Mouse (Mus musculus) lung, adult 2 months (tissue): ENCODE results near the gene Rasl11a.

Source experiments
- CTCF ChIP-seq: fragments of 200-500 bp; IDR thresholded peaks from 2 replicates; pipeline ENCODE4 v1.5.1; 2011; ENCODE audit warnings: mild to moderate bottlenecking, low read length, control low read depth; ENCODE audit not compliant: insufficient read depth
- POLR2A ChIP-seq: fragments of 200-500 bp; IDR thresholded peaks from 2 replicates; pipeline ENCODE4 v1.6.1; 2011; ENCODE audit warnings: low read depth, mild to moderate bottlenecking, control low read depth, low read length, borderline replicate concordance; ENCODE audit errors: extremely low read depth

DNA sequence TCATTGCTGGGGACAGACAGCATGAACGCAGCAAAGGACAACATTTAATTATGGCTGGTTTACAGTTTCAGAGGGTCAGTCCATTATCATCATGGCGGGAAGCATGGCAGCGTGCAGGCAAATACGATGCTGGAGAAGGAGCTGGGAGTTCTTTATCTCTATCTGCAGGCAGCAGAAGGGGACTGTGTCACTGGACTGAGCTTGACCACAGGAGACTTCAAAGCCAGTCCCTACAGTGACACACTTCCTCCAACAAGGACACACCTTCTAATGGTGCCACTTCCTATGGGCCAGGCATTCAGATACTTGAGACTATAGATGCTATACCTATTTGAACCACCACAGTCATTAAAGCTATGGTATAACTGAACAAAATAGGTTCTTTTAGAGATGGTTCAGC lies 29.5 kb upstream of the Rasl11a start:
- TF ChIP-seq POLR2A = no peak
- TF ChIP-seq CTCF = no peak
